10 mouse cellular contexts compared by ENCODE assay signal in the genomic region with DNA sequence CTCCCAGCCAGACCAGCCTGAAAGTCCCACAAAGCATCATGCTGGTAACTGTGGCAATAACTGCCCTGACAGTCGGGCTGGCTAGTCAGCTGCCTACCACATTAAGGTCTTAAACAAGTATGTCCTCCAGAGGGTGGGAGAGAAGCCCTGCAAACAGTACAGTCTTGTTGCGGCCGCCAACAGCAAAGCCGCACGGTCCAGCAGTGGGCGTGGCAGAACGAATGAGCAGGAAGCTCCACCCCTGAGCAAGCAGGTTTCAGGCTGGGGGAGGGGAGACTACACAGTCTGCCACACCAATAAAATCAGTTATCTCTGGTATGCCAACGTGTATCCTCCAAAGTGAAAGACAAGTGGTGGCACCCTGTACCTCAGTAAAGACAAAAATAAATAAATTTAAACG. TPM values are rescaled to one million over a fixed set of nuclear protein-coding genes. Genes with fewer than 3 reads are reported as not detected.
A peak's percentile ranks its signal among the peaks of the same experiment; 100 is the strongest.
DNase-seq lines count a peak whose midpoint lies in the region; ATAC-seq and TF ChIP-seq lines count a peak whose summit lies in the region.
"Had no signal": no experiment of that assay in that cellular context is flagged by ENCODE, and none has a peak within 500 bp of the region (broad histone marks: within the 10 kb centered on the region; RNA-seq: fewer than 3 reads in every experiment).

No protein-coding gene starts in this region.

- ATAC-seq in kidney, embryonic 14.5 days (ENCODE audit: low FRiP score, low TSS enrichment): no peak
- ATAC-seq in forebrain, embryonic 11.5 days (replicated peaks; ENCODE audit: low FRiP score): no peak

- 69% methylated on average over 9 of the region's 9 CpGs for WGBS in kidney, embryonic 14.5 days
- WGBS in forebrain, embryonic 11.5 days: 76% methylated on average over 9 of the region's 9 CpGs

- no peak overlapping the region for H3K4me3 ChIP-seq in kidney, embryonic 14.5 days (ENCODE audit: low read length)
- H3K4me3 ChIP-seq in E14TG2a.4 (replicated peaks; ENCODE audit: low read length): peak overlapping the region; percentile 55; the same call in 1 of the 2 replicates
- no peak overlapping the region for H3K4me3 ChIP-seq in forebrain, embryonic 11.5 days (ENCODE audit: low read depth, low read length)
- H3K4me3 ChIP-seq: embryonic facial prominence, embryonic 15.5 days had no signal

- no peaks in the 10 kb centered on the region for H3K9me3 ChIP-seq in kidney, embryonic 14.5 days (ENCODE audit: control insufficient read depth, low read length)
- no peaks in the 10 kb centered on the region; the same call in 1 of the 2 replicates for H3K9me3 ChIP-seq in E14TG2a.4 (ENCODE audit: low read length)
- no peaks in the 10 kb centered on the region for H3K9me3 ChIP-seq in forebrain, embryonic 11.5 days (ENCODE audit: control insufficient read depth, low read length)
- H3K9me3 ChIP-seq: embryonic facial prominence, embryonic 15.5 days had no signal

- no peak overlapping the region for H3K9ac ChIP-seq in kidney, embryonic 14.5 days (ENCODE audit: low read depth, low read length)
- no peak overlapping the region for H3K9ac ChIP-seq in forebrain, embryonic 11.5 days (ENCODE audit: low read length)
- H3K9ac ChIP-seq: embryonic facial prominence, embryonic 15.5 days had no signal

- DNase-seq in kidney, postnatal 4 days: peak; percentile 39 to 52
- DNase-seq in CD4-positive helper T cell, adult 2 months (ENCODE audit: low read depth, low spot score): peak; percentile 8
- peak; percentile 24 for DNase-seq in induced T-regulatory cell, adult 2 months (ENCODE audit: low read depth)
- DNase-seq in forebrain, embryonic 11.5 days (ENCODE audit: low spot score): no peak
- DNase-seq in adrenal gland, adult 2 months: no peak
- DNase-seq: gastrocnemius, postnatal 25 days; thymus, postnatal 25 days had no signal

- H3K36me3 ChIP-seq in kidney, embryonic 14.5 days (ENCODE audit: control insufficient read depth, insufficient read depth, low read length): no peaks in the 10 kb centered on the region
- H3K36me3 ChIP-seq in E14TG2a.4 (ENCODE audit: insufficient read depth, low read length): no peaks in the 10 kb centered on the region
- no peaks in the 10 kb centered on the region for H3K36me3 ChIP-seq in forebrain, embryonic 11.5 days (ENCODE audit: control insufficient read depth, insufficient read depth, low read length)
- H3K36me3 ChIP-seq: embryonic facial prominence, embryonic 15.5 days had no signal

- H3K27ac ChIP-seq in kidney, embryonic 14.5 days (ENCODE audit: low read depth, low read length): no peak overlapping the region
- H3K27ac ChIP-seq in forebrain, embryonic 11.5 days (ENCODE audit: low read depth, low read length): no peak overlapping the region
- H3K27ac ChIP-seq: embryonic facial prominence, embryonic 15.5 days had no signal

- no peak for TF ChIP-seq CTCF in E14TG2a.4 (conservative IDR thresholded peaks at IDR 0.05; ENCODE audit: low read length)

- H3K4me2 ChIP-seq in kidney, embryonic 14.5 days (replicated peaks; ENCODE audit: low read depth, low read length): no peak overlapping the region
- H3K4me2 ChIP-seq in forebrain, embryonic 11.5 days (ENCODE audit: low read depth, low read length, severe bottlenecking): no peak overlapping the region
- H3K4me2 ChIP-seq: embryonic facial prominence, embryonic 15.5 days had no signal

- H3K4me1 ChIP-seq in kidney, embryonic 14.5 days (ENCODE audit: control insufficient read depth, insufficient read depth, low read length): 0 out of 2 replicates have a peak, but pooled peaks cover 4% of the 10 kb centered on the region
- peaks cover 57% of the 10 kb centered on the region for H3K4me1 ChIP-seq in E14TG2a.4 (replicated peaks; ENCODE audit: low read depth, low read length)
- no peaks in the 10 kb centered on the region for H3K4me1 ChIP-seq in forebrain, embryonic 11.5 days (replicated peaks; ENCODE audit: control insufficient read depth, insufficient read depth, low read length)

- no peaks in the 10 kb centered on the region for H3K27me3 ChIP-seq in kidney, embryonic 14.5 days (ENCODE audit: control insufficient read depth, insufficient read depth, low read length)
- no peaks in the 10 kb centered on the region for H3K27me3 ChIP-seq in E14TG2a.4 (ENCODE audit: insufficient read depth, low read length)
- no peaks in the 10 kb centered on the region for H3K27me3 ChIP-seq in forebrain, embryonic 11.5 days (ENCODE audit: control insufficient read depth, insufficient read depth, low read length)
- H3K27me3 ChIP-seq: embryonic facial prominence, embryonic 15.5 days had no signal

RNA-seq across cellular contexts. Expression of gene Dcp1a, which starts 49.7 kb away (rescaled TPM):
- 19.0 and 31.1 TPM in 2 replicates for polyA plus RNA-seq in kidney, embryonic 14.5 days (2014; fragmentation: Nextera tagmentation; extraction: Ambion mirVana)
- 29.3 and 34.6 TPM in 2 replicates for polyA plus RNA-seq in forebrain, embryonic 11.5 days (2014; fragmentation: Nextera tagmentation; extraction: Ambion mirVana)
- total RNA-seq in adrenal gland, adult 2 months (2021): 10 to 100 TPM; 20.6 to 30.1 TPM
- polyA plus RNA-seq in adrenal gland, adult 2 months (2012; rRNA removed): 33.1 and 39.0 TPM in 2 replicates

Comparison
In these comparisons a context has a peak if more than half of its experiments do, and no peak if none do; other contexts are left out.
1. DNase-seq: peak in kidney, postnatal 4 days (2 of 2), CD4-positive helper T cell, adult 2 months (single experiment) and induced T-regulatory cell, adult 2 months (single experiment); none in forebrain, embryonic 11.5 days (single experiment) and adrenal gland, adult 2 months (single experiment).